Mouse (Mus musculus) neural tube, embryonic 14.5 days (tissue): ENCODE data around the gene Haus2. TPM values are rescaled to one million over a fixed set of nuclear protein-coding genes. Genes with fewer than 3 reads are reported as not detected.
"Not testable (repeated sequence)": the region's sequence is repeated elsewhere in the genome, so short reads cannot be mapped to it uniquely, and the experiment has no call there.

Experiments used
- ATAC-seq: fragments of 200-750 bp; cut with Nextera tagmentation; 2 replicates; pipeline ENCODE4 v1.8.0; 2017; ENCODE audit warnings: low read depth, mild to moderate bottlenecking, moderate TSS enrichment, moderate library complexity
- H3K27ac ChIP-seq: fragments of 300-500 bp; sonication (generic); 2 replicates; pipeline ENCODE4 v1.5.1; 2014; ENCODE audit warnings: low read depth, mild to moderate bottlenecking, control low read depth, low read length, moderate library complexity, mixed read lengths
- H3K27me3 ChIP-seq: fragments of 300-500 bp; sonication (generic); 2 replicates; pipeline ENCODE4 v1.6.1; 2014; ENCODE audit warnings: low read length; ENCODE audit not compliant: control insufficient read depth, insufficient read depth
- H3K36me3 ChIP-seq: fragments of 300-500 bp; sonication (generic); 2 replicates; pipeline ENCODE4 v1.6.1; 2014; ENCODE audit warnings: low read length, mixed read lengths; ENCODE audit not compliant: control insufficient read depth, insufficient read depth
- H3K4me1 ChIP-seq: fragments of 300-500 bp; sonication (generic); 2 replicates; pipeline ENCODE4 v1.6.1; 2014; ENCODE audit warnings: low read length; ENCODE audit not compliant: control insufficient read depth, insufficient read depth
- H3K4me2 ChIP-seq: fragments of 300-500 bp; sonication (generic); 2 replicates; pipeline ENCODE4 v1.6.1; 2014; ENCODE audit warnings: mild to moderate bottlenecking, low read depth, low read length, control low read depth
- H3K4me3 ChIP-seq: fragments of 300-500 bp; sonication (generic); 2 replicates; pipeline ENCODE4 v1.5.1; 2014; ENCODE audit warnings: low read depth, low read length, control low read depth, mixed read lengths
- H3K9ac ChIP-seq: fragments of 300-500 bp; sonication (generic); replicated peaks from 2 replicates; pipeline ENCODE4 v1.6.1; 2014; ENCODE audit warnings: low read depth, mild to moderate bottlenecking, control low read depth, low read length, mixed read lengths
- H3K9me3 ChIP-seq: fragments of 300-500 bp; sonication (generic); 2 replicates; pipeline ENCODE4 v1.6.1; 2016; ENCODE audit warnings: low read length; ENCODE audit not compliant: control insufficient read depth
- WGBS: fragments of 180-500 bp; shearing (Covaris S2); extraction: QIAGEN DNeasy Blood & Tissue Kit; methylation state at CpG from one replicate; pipeline ENCODE4 v1.1.7; 2014; 5-methylcytosine and 5-hydroxymethylcytosine counted together
- polyA plus RNA-seq: library from polyadenylated mRNA; unstranded; fragments of >200 nt; fragmentation: Nextera tagmentation; extraction: Ambion mirVana; gene quantifications from 2 replicates; pipeline ENCODE4 v1.2.1, GENCODE M21; 2014

Haus2 gene
- 29.8 and 30.6 TPM in 2 replicates for polyA plus RNA-seq

- peak; percentile 98 for ATAC-seq
- WGBS: under 1% methylated on average over 52 of the region's 52 CpGs
- H3K27ac ChIP-seq: peak within 1 kb of the TSS; percentile 89
- H3K36me3 ChIP-seq: peaks cover 3% of the 10 kb centered on the region; the same call in 1 of the 2 replicates
- H3K9me3 ChIP-seq: no peaks in the 10 kb centered on the region
- H3K4me2 ChIP-seq: peak within 1 kb of the TSS; percentile 89
- H3K4me1 ChIP-seq: peaks cover 16% of the 10 kb centered on the region
- no peaks in the 10 kb centered on the region for H3K27me3 ChIP-seq
- peak within 1 kb of the TSS; percentile 79 for H3K9ac ChIP-seq
- H3K4me3 ChIP-seq: peak within 1 kb of the TSS; percentile 71
These were observed at the start of gene Haus2, which contains the start of gene Lrrc57 for GRCm38 (mm10) chr2:120608830-120609723. Gene Haus2 (plus strand): TSS chr2:120609383. Gene Lrrc57 (minus strand): TSS chr2:120609520.

- Histone ChIP-seq H3K9me3 (no peaks in the 10 kb centered on the region), H3K4me2 (no peak overlapping the region), H3K27me3 (no peaks in the 10 kb centered on the region), H3K36me3 (no peaks in the 10 kb centered on the region), H3K4me3 (no peak overlapping the region), H3K27ac (no peak overlapping the region), H3K9ac (no peak overlapping the region), H3K4me1 (peaks cover 4% of the 10 kb centered on the region; the same call in 1 of the 2 replicates)
- 87% methylated on average over 1 of the region's 1 CpGs for WGBS
- no peak for ATAC-seq
These were observed 47.7 kb upstream of the Haus2 start for GRCm38 (mm10) chr2:120561524-120561923.

DNA sequence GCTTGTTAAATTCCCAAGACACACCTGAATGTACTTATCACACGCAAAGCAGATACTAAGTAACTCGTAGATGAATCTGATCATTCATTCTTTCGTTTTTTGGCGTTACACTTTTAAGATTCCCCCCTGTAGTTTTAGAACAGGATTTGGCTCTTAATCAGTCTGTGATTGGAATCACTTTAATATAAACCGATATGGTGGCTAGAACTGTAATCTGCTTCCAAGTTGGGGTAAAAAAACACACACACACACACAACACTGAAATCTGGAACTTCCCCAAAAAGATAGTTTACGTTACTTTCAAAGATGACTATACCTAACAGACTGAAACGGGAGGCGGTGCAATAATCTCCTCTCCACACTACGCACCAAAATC, 46.3 kb upstream of the Haus2 start:
- Histone ChIP-seq H3K9me3 (no peaks in the 10 kb centered on the region), H3K36me3 (no peaks in the 10 kb centered on the region), H3K9ac (peak overlapping the region; percentile 82; the same call in 1 of the 2 replicates), H3K4me1 (peaks cover 4% of the 10 kb centered on the region; the same call in 1 of the 2 replicates), H3K27ac (no peak overlapping the region), H3K4me3 (peak overlapping the region; percentile 84), H3K27me3 (no peaks in the 10 kb centered on the region), H3K4me2 (peak overlapping the region; percentile 87)
- 30% methylated on average over 9 of the region's 9 CpGs for WGBS
- ATAC-seq: no peak

DNA sequence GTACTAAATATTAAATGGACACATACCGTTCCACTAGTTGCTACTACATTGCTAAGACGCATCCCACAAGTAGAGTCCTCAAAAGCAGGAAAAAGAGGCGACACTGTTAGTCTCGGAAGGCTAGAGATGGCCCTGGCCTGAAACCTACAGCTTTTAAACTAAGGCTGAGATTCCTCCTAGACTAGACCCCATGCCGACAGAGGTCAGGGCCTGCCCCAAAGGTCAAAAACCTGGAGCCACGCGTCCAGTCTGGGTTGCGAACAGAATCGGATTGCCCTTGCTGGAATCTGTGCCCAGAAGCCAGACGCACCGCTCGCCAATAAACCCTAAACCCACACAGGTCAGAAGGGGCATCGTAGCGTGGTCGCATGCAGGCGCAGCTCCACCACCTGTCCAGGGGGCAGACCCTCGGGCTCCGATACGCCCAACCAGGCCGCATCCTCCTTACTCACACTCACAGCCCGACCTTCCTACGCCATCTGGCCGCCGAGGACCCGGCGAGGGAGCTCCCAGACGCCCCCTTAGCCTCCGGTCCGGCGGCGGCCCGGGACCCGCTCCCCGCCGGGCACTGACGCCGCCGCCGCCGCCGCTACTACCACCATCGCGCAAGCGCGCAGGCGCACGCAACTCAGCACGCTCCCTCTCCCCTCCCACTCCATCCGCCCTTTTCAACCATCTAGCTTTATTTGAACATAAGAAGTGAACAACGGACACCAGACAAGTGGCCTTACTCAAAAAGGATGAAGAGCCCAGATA, 45.8 kb upstream of the Haus2 start, which contains the start of gene Zfp106:
Zfp106 (minus strand) TSS at position 609 of the 756 bp plus-strand sequence.
- Histone ChIP-seq H3K27ac (peak within 1 kb of the TSS; percentile 74), H3K4me2 (peak within 1 kb of the TSS; percentile 87), H3K4me3 (peak within 1 kb of the TSS; percentile 84), H3K4me1 (peaks cover 7% of the 10 kb centered on the region; the same call in 1 of the 2 replicates), H3K9ac (peak within 1 kb of the TSS; percentile 82), H3K9me3 (no peaks in the 10 kb centered on the region), H3K27me3 (no peaks in the 10 kb centered on the region), H3K36me3 (no peaks in the 10 kb centered on the region)
- WGBS: under 1% methylated on average over 50 of the region's 50 CpGs
- ATAC-seq: peak; percentile 89

DNA sequence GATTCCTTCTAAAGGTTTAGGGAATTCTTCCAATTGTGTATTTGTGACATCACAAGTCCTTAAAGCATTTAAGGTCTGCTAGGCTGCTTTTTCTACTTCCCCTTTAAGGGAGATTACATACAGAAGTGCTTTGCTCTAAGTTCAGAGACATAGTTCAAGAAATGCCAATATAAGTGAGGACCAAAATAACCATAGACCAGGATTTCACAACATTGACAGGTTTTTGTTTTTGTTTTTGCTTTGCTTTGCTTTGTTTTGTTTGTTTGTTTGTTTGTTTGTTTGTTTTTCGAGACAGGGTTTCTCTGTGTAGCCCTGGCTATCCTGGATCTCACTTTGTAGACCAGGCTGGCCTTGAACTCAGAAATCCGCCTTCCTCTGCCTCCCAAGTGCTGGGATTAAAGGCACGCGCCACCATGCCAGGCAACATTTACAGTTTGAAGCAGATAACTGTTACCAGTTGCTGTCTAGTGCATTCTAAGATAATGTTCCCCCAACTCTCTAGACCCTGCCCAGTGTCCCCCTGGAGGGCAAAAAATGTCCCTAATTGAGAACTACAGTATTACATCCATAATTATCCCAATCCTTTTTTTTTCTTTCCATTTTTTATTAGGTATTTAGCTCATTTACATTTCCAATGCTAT, 44.5 kb upstream of the Haus2 start:
- H3K36me3 ChIP-seq, ATAC-seq, H3K9ac ChIP-seq, H3K4me3 ChIP-seq, H3K9me3 ChIP-seq, H3K4me2 ChIP-seq, H3K27ac ChIP-seq, H3K27me3 ChIP-seq: not testable (repeated sequence)
- H3K4me1 ChIP-seq: peaks cover 11% of the 10 kb centered on the region; the same call in 1 of the 2 replicates
- 91% methylated on average over 4 of the region's 4 CpGs for WGBS

DNA sequence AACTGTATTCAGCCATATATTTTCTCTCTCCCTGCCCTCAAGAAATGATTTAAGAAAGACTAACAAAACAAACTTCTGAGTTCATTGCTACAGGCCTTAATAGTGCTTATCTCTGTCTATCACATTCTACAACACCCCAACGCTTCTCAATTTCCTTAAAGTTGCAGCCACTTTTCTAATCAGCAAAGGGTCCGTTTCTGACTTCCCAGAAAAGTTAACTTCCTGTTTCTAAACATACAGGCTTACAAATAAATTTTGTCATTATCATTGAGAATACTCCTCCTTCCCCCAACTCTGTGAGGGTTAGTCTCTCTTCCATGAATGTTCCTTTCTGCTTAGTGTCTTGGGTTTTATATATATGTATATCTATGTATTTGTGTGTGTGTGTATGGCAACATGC, 43.8 kb upstream of the Haus2 start:
- H3K4me3 ChIP-seq: no peak overlapping the region
- no peaks in the 10 kb centered on the region for H3K9me3 ChIP-seq
- H3K4me2 ChIP-seq: no peak overlapping the region
- H3K9ac ChIP-seq: no peak overlapping the region
- peaks cover 11% of the 10 kb centered on the region; the same call in 1 of the 2 replicates for H3K4me1 ChIP-seq
- H3K27me3 ChIP-seq: no peaks in the 10 kb centered on the region
- ATAC-seq: no peak
- WGBS: 89% methylated on average over 2 of the region's 2 CpGs
- H3K27ac ChIP-seq: no peak overlapping the region
- no peaks in the 10 kb centered on the region for H3K36me3 ChIP-seq

- Histone ChIP-seq H3K4me1 (peaks cover 11% of the 10 kb centered on the region; the same call in 1 of the 2 replicates), H3K9ac (peak within 1 kb of the TSS; percentile 62), H3K36me3 (no peaks in the 10 kb centered on the region), H3K4me2 (peak within 1 kb of the TSS; percentile 70), H3K27ac (peak within 1 kb of the TSS; percentile 45; the same call in 1 of the 2 replicates), H3K4me3 (peak within 1 kb of the TSS; percentile 63), H3K27me3 (no peaks in the 10 kb centered on the region), H3K9me3 (no peaks in the 10 kb centered on the region)
- peak; percentile 90 for ATAC-seq
- 2% methylated on average over 42 of the region's 42 CpGs for WGBS
These were observed 42.0 kb upstream of the Haus2 start, which contains the start of gene Snap23 for GRCm38 (mm10) chr2:120566886-120567797. Gene Snap23 (plus strand): TSS chr2:120567671.
